Mouse (Mus musculus) kidney, adult 10 weeks (tissue): ENCODE results near the gene Olfr709-ps1. TPM values are rescaled to one million over a fixed set of nuclear protein-coding genes. Genes with fewer than 3 reads are reported as not detected.

ENCODE experiments used
- polyA plus RNA-seq: library from polyadenylated mRNA; stranded (reverse); fragments of 350-450 nt; fragmentation: Illumina TruSeq; extraction: RNeasy Lipid Tissue Mini Kit (QIAGEN cat#74804); gene quantifications from one replicate; pipeline ENCODE4 v1.2.3, GENCODE M21; 2014; ENCODE audit warnings: low read depth, low replicate concordance

The Olfr709-ps1 gene
- not detected for polyA plus RNA-seq

DNA sequence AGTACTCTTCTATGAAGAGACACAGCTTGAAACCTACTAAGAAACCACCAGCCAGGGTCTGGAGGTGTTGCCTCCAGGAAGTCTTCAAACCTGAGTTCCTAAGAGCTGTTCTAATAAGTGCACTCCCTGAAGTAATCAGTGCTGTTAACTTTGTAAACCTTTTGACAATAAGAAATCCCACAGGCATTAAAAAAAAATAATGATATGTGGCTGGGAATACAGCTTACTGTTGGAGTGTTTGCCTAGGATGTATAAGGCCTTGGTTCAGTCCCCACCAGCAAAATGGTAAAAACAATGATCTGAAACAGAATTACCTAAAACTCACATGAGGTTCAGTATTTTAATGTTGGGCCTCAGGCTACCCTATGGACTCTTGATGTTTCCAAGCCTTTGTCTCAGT is at the start of gene Olfr709-ps1:
Gene Olfr709-ps1, minus strand, starts transcription at position 101 of the 400 bp plus-strand sequence.

DNA sequence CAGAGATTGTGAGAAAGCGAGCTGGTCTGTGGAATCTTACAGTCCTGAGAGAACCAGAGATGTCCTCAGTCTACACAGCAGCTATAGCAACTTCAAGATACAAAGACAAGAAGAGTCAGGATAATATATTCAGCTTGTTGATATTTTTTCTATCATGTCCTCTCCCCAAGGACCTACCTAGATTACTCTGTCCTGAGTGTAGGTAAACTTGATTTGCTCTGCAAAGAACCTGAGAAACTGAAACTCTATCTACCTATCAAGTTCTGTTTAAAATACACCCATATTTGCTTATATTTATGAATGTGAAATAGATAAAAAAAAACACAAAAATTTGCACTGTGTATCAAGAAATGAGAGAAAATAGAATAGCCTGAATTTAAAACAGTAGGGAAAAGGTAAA is 43.3 kb upstream of the Olfr709-ps1 start, which contains the start of gene Olfr711:
Gene Olfr711, minus strand, starts transcription at position 101 of the 400 bp plus-strand sequence.

DNA sequence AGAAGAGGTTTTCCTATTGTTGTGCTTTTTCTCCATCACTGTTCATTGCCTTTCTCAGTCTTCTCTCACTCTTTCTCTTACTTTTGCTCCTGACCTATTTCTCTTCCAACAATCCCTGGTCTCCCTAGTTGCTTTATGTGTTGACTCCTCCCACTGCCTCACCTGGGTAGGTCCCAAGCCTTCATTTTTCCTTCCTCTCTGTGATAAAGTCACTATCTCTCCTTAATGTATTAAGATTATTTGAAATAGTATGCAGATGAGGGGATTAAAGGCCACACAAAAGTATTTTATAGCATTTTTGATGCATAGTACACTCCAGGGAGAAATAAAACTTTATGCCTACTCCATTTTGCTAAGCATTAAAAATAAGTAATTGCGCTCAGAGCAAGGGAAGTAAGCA is 31.8 kb upstream of the Olfr709-ps1 start, which contains the start of gene Olfr6:
Gene Olfr6, minus strand, starts transcription at position 101 of the 400 bp plus-strand sequence.

DNA sequence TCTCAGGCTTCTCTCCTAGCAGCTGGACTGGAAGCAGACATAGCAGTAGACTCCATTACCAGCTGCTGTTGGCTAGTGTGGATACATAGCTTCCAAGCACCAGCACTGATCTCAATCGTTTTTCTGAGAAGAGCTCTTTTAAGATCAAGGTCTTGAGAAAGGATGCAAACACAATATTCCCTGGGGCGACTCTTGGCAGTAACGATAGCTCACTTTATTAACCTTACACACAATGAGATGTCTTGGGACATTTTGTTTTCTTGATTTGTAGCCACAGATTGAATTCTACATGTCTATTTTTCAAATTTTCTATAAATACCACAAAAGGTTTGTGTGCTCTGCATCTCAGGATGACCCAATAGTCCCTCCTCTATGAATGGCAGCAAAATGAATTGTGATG is 16.2 kb upstream of the Olfr709-ps1 start, which contains the start of gene Olfr710:
Gene Olfr710, minus strand, starts transcription at position 101 of the 400 bp plus-strand sequence.

DNA sequence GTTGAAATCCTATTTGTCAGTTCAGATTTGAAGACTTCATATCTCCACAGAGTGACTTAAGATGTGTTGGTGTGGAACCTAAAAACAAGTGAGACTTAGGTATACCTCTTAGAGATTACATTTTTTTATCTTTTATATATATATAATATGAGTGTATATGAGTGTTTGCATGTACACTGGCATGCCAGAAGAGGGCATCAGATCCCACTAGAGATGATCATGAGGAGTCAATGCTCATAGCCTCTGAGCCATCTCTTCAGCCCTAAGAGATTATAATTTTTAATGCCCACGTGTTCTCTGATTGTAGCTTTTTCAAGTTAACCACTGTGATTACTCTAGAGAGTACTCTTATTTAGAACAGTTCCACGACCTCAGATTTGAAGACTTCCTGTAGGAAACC is 24.3 kb downstream of the Olfr709-ps1 start, which contains the start of gene Olfr1532-ps1:
Gene Olfr1532-ps1, plus strand, starts transcription at position 326 of the 400 bp plus-strand sequence.

DNA sequence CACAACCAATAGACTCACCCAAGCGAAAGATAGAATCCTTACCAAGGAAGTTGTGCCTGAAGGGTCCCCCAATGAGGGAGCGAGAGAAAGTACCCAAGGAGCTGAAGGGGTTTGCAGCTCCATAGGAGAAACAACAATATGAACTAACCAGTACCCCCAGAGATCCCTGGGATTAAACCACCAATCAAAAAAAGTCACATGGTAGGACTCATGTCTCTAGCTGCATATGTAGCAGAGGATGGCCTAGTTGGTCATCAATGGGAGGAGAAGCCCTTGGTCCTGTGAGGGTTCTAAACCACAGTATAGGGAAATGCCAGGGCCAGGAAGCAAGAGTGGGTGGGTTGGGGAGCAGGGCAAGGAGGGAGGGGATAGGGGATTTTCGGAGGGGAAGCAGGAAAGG is 30.9 kb downstream of the Olfr709-ps1 start, which contains the start of gene Olfr707:
Gene Olfr707, minus strand, starts transcription at position 101 of the 400 bp plus-strand sequence.

DNA sequence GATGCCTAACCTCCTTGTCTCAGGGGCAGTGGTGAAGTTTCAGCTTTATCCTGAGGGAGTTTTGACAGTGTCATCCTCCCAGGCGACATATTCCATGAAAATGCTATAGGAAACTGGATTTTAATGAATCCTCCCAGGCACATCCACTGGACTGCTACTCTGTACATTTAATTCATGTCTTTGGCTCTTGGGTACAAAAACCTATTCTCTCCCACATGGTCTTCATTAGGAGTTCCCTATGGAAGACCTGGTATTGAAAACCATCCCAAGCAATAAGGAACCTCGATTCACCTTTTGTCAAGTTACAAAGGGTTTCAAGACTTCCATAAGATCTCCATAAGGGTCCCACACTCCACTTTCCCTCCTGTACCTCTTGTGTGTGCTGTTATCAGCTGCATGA is 44.0 kb downstream of the Olfr709-ps1 start, which contains the start of gene Olfr706:
Gene Olfr706, minus strand, starts transcription at position 101 of the 400 bp plus-strand sequence.

DNA sequence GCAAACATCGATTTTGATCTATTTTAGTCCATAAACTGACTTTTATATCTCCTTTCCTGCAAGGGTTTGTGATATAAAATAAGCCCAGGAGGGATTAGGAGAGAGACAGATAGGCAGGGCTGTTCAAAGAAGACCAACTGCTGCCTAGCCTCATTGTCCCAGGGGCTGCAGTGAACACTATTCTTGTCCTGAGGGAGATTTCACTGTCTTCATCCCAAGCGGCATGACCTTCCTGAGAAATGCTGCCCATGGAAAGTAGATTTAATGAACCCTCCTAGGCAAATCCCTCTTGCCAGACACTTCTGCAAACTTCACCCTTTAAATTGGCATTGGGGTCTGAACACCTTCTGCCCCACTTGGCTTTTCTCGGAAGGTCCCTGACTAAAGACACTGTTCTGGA is 55.2 kb downstream of the Olfr709-ps1 start, which contains the start of gene Olfr705:
Gene Olfr705, minus strand, starts transcription at position 101 of the 400 bp plus-strand sequence.

Other genes with a start within 250 kb of the Olfr709-ps1 start
- gene Olfr694, start 240.4 kb downstream of the Olfr709-ps1 start, polyA plus RNA-seq = not detected
- not detected for gene Olfr695, start 215.8 kb downstream of the Olfr709-ps1 start, polyA plus RNA-seq
- gene Olfr697, start 189.8 kb downstream of the Olfr709-ps1 start, polyA plus RNA-seq = not detected
- not detected for gene Olfr698, start 176.8 kb downstream of the Olfr709-ps1 start, polyA plus RNA-seq
- not detected for gene Olfr699, start 139.0 kb downstream of the Olfr709-ps1 start, polyA plus RNA-seq
- gene Olfr700, start 123.4 kb downstream of the Olfr709-ps1 start, polyA plus RNA-seq = not detected
- not detected for gene Olfr701, start 118.1 kb downstream of the Olfr709-ps1 start, polyA plus RNA-seq
- not detected for gene Olfr702, start 98.3 kb downstream of the Olfr709-ps1 start, polyA plus RNA-seq
- gene Olfr703, start 88.9 kb downstream of the Olfr709-ps1 start, polyA plus RNA-seq = not detected
- not detected for gene Olfr704, start 69.0 kb downstream of the Olfr709-ps1 start, polyA plus RNA-seq
- gene Olfr705, start 55.3 kb downstream of the Olfr709-ps1 start, polyA plus RNA-seq = not detected
- not detected for gene Olfr706, start 44.1 kb downstream of the Olfr709-ps1 start, polyA plus RNA-seq
- gene Olfr707, start 31.0 kb downstream of the Olfr709-ps1 start, polyA plus RNA-seq = not detected
- gene Olfr1532-ps1, start 24.2 kb downstream of the Olfr709-ps1 start, polyA plus RNA-seq = not detected
- gene Olfr710, start 16.1 kb upstream of the Olfr709-ps1 start, polyA plus RNA-seq = not detected
- gene Olfr6, start 31.7 kb upstream of the Olfr709-ps1 start, polyA plus RNA-seq = not detected
- gene Olfr711, start 43.2 kb upstream of the Olfr709-ps1 start, polyA plus RNA-seq = not detected
- gene Olfr2, start 73.9 kb upstream of the Olfr709-ps1 start, polyA plus RNA-seq = not detected
- gene Olfr713, start 99.0 kb upstream of the Olfr709-ps1 start, polyA plus RNA-seq = not detected
- gene Olfr714, start 138.8 kb upstream of the Olfr709-ps1 start, polyA plus RNA-seq = not detected
- gene Olfr17, start 161.0 kb upstream of the Olfr709-ps1 start, polyA plus RNA-seq = not detected
- not detected for gene Olfr715b, start 178.2 kb upstream of the Olfr709-ps1 start, polyA plus RNA-seq
- gene Olfr715, start 198.9 kb upstream of the Olfr709-ps1 start, polyA plus RNA-seq = not detected
- gene Olfr716, start 206.1 kb upstream of the Olfr709-ps1 start, polyA plus RNA-seq = not detected
- gene Nlrp14, start 234.8 kb upstream of the Olfr709-ps1 start, polyA plus RNA-seq = not detected